Mouse (Mus musculus): ENCODE results near the gene Plcl2. TPM values are rescaled to one million over a fixed set of nuclear protein-coding genes. Genes with fewer than 3 reads are reported as not detected.

Plcl2 gene
- polyA plus RNA-seq, 1 experiment = 2.9 TPM

GRCm38 (mm10) chr17:50737068-50737467 is 227.9 kb downstream of the Plcl2 start:
- no peak overlapping the region for H3K9ac ChIP-seq (ENCODE audit: low read depth, poor library complexity, severe bottlenecking)
- no peaks in the 10 kb centered on the region for H3K27me3 ChIP-seq (ENCODE audit: control insufficient read depth, insufficient read depth, low read length, poor library complexity, severe bottlenecking)
- TF ChIP-seq POLR2A (IDR thresholded peaks at IDR 0.05; ENCODE audit: insufficient read depth, low read length) (no peak), EP300 (IDR thresholded peaks at IDR 0.05; ENCODE audit: insufficient read depth, low read depth, low read length) (no peak), CTCF (IDR thresholded peaks at IDR 0.05; ENCODE audit: low read depth, low read length) (no peak)
- H3K27ac ChIP-seq (ENCODE audit: insufficient read depth, low read length) = no peak overlapping the region
- no peak overlapping the region for H3K4me3 ChIP-seq (ENCODE audit: low read depth, low read length)
- H3K4me1 ChIP-seq (ENCODE audit: control insufficient read depth, insufficient read depth, low read length) = no peaks in the 10 kb centered on the region
- no peaks in the 10 kb centered on the region for H3K9me3 ChIP-seq (replicated peaks; ENCODE audit: control insufficient read depth, insufficient read depth, low read length, poor library complexity, severe bottlenecking)
- no peaks in the 10 kb centered on the region for H3K36me3 ChIP-seq (ENCODE audit: control insufficient read depth, insufficient read depth, low read length, poor library complexity, severe bottlenecking)

Other genes starting within 250 kb of the Plcl2 start
- 4.9 and 6.2 TPM in 2 replicates for gene Dazl, start 215.8 kb upstream of the Plcl2 start, polyA plus RNA-seq (2011; ENCODE audit: insufficient read depth, insufficient read length, low read depth, missing spikeins)